Mouse (Mus musculus) splenic B cell, adult 2 months (primary cell): ENCODE measurements around the gene Snph.

Source experiments
- DNase-seq: peaks from one replicate; pipeline ENCODE4 v3.0.0-alpha.2; 2011; ENCODE audit warnings: low read depth, low spot score
- H3K27me3 ChIP-seq: 2 replicates; pipeline ENCODE4 v1.6.1; 2012; ENCODE audit warnings: mild to moderate bottlenecking, low read length, moderate library complexity, mixed read lengths; ENCODE audit not compliant: control insufficient read depth, poor library complexity, insufficient read depth, severe bottlenecking
- H3K36me3 ChIP-seq: 2 replicates; pipeline ENCODE4 v1.6.1; 2012; ENCODE audit warnings: mild to moderate bottlenecking, low read length, moderate library complexity, mixed read lengths; ENCODE audit not compliant: control insufficient read depth, poor library complexity, insufficient read depth, severe bottlenecking

Snph gene

DNA sequence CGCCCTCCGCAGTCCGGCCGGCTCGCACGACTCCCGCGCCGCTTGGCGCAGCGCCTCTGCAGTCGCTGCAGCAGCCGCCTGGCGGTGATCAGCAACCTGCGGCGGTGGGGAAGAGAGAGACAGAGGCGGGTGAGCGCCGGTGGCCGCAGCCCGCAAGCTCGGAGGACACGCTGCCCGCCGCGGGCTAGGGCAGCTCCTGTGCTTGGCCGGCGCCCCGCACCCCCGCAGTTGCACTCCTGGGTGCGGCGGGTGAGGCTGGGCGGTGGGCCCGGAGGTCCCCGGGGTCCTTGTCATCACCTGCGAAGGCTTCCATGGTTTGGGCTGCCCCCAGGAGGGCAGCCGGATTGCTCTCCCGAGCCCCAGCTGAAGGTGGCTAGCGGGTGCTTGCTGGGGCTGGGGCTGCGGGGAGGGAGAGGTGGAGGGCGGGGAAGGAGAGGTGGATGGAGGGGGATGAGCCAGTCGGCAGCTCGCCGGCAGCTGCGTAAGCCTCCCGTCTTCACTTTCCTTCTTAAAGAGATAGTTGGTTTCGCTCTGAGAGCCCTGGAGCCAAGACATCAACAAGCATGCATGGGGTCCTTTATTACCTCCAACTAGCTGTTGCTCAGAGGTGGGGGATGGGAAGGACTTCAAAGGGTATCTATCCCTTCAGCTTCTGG lies at the start of gene Snph:
TSS of gene Snph (minus strand) at position 435 of the 656 bp plus-strand sequence.
- peaks cover 1% of the 10 kb centered on the region; the same call in 1 of the 2 replicates for H3K27me3 ChIP-seq
- DNase-seq = no peak

GRCm38 (mm10) chr2:151676234-151676633 lies 43.8 kb upstream of the Snph start:
- Histone ChIP-seq H3K27me3 (no peaks in the 10 kb centered on the region), H3K36me3 (no peaks in the 10 kb centered on the region)
- DNase-seq = no peak

More for the DNA sequence above, at the start of gene Snph:
- H3K36me3 ChIP-seq = no peaks in the 10 kb centered on the region

- Histone ChIP-seq H3K27me3 (no peaks in the 10 kb centered on the region), H3K36me3 (no peaks in the 10 kb centered on the region)
- DNase-seq = no peak
Observed at GRCm38 (mm10) chr2:151670968-151671329, 38.6 kb upstream of the Snph start.

DNA sequence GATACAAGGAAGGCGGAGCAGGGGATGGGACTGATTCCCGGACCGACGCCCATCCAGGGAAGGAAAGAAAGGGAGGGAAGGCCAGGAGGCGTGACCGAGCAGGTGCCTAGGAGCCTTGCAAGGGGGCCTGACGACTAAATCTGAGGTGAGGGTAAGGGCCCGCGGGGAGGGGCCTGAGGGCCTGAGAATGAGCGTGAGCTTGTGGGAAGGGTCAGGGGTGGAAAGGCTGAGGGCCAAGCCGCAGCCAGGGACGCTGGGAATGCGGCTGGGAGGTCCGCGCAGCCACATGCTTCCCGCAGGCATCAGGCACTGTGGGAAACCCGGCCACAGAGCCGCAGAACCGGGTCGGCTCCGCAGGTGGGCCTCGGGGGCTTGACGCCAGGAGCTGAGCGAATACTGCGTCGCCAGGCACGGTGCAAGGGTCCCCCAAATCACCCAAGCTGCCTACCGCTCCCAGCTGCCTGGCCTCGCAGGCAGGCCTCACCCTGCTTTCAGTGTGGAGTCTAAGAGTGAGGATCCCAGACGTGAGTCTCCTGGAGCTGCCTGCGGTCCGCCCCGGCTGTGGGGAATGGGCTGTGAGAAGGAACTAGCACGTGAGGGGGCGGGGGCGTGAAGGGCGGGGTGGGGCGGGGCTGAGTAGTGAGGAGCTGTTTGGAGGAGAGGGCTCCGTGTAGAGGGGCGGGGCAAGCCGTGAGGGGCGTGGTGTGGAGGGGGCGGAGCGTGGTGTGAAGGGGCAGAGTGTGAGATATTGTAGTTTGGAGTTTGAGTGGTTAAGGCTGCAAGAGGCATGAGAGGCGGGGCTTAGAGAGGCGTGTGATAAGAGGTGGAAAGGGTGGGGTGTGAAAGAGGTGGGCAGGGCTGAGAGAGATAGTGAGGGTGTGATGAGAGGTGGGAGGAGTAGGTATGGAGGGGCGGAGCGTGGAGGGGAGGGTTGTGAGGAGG lies 37.9 kb upstream of the Snph start:
- DNase-seq = no peak
- no peaks in the 10 kb centered on the region for H3K27me3 ChIP-seq

GRCm38 (mm10) chr2:151668433-151668832 lies 36.0 kb upstream of the Snph start, which contains the start of gene Rad21l:
Rad21l (minus strand) TSS chr2:151668533.
- no peak for DNase-seq
- Histone ChIP-seq H3K36me3 (no peaks in the 10 kb centered on the region), H3K27me3 (no peaks in the 10 kb centered on the region)

More for the DNA sequence above, 37.9 kb upstream of the Snph start:
- H3K36me3 ChIP-seq = no peaks in the 10 kb centered on the region

GRCm38 (mm10) chr2:151652053-151652452 lies 19.7 kb upstream of the Snph start:
- no peak for DNase-seq
- H3K36me3 ChIP-seq = no peaks in the 10 kb centered on the region
- no peaks in the 10 kb centered on the region for H3K27me3 ChIP-seq

DNA sequence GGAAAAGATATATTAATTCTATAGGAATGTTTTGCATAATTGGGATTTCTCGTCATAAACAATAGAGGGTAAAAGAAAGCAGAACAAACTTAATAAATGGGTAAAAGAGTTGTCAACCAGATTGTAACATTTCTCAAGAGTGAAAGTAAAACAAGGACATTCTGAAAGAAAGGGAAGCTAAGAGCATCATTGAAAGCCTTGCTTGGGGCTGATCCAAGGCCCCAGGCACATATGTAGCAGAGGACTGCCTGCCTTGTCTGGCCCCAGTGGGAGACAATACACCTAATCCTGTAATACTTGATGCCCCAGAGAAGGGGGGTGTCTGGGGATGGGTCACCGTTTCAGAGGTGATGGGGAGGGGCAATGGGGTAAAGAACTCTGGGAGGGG lies 3.6 kb upstream of the Snph start:
- DNase-seq = no peak
- Histone ChIP-seq H3K27me3 (no peaks in the 10 kb centered on the region), H3K36me3 (no peaks in the 10 kb centered on the region)

DNA sequence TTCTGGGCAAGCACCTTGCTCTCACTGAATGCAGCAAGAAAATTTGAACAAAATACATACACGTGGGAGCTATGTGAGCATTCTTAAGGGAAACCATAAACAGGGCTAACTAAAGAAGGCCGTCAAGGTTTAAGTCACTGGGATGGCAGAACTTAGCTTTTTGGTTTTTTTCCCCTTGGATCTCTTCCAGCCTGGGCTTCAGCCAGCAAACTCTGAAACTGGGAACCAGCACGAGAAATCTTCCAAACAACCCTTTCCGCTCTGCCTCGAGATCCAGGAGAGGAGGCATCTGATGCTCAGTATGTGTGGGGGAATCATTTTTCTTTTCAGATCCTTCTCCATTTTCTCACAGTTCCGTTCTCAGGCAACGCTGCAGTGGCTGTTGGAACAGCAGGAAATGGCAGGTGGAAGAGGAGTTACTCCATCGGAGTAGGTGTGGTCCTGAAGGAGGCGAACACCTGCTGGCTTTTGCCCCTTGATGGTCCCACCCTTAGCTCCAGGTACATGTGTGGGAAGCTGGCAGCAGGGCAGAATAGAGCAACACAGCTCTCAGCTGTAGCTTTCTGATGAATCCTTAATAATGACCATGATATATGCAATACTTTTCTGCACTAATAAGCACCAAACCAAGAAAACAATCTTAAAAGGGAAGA lies 3.1 kb upstream of the Snph start:
- DNase-seq = no peak
- Histone ChIP-seq H3K36me3 (no peaks in the 10 kb centered on the region), H3K27me3 (no peaks in the 10 kb centered on the region)

DNA sequence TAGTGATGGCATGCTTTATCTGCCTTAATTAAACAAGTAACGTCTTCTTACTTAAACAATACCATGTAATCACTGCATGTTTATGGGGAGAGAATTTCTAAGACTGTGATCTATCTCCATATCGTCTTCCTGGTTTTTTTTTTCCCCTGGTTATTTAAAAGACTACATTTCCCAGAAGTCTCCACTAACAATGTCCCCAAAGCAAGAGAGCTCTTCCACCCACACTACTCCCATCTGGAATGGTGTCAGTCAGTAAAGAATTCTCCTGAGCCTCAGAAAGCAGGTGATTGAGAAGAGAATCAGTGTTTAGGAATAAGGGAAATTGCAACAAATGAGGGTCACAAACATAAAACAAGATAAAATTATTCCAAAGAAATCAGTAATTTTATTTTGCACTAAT lies 2.5 kb upstream of the Snph start:
- H3K36me3 ChIP-seq = no peaks in the 10 kb centered on the region
- DNase-seq = no peak
- peaks cover under 1% of the 10 kb centered on the region; the same call in 1 of the 2 replicates for H3K27me3 ChIP-seq

- H3K36me3 ChIP-seq = no peaks in the 10 kb centered on the region
- peaks cover 1% of the 10 kb centered on the region; the same call in 1 of the 2 replicates for H3K27me3 ChIP-seq
- no peak for DNase-seq
Observed at GRCm38 (mm10) chr2:151632982-151633381, 589 bp upstream of the Snph start.

GRCm38 (mm10) chr2:151631406-151632158 lies 811 bp downstream of the Snph start:
- no peaks in the 10 kb centered on the region for H3K36me3 ChIP-seq
- DNase-seq = no peak
- peaks cover 1% of the 10 kb centered on the region; the same call in 1 of the 2 replicates for H3K27me3 ChIP-seq

DNA sequence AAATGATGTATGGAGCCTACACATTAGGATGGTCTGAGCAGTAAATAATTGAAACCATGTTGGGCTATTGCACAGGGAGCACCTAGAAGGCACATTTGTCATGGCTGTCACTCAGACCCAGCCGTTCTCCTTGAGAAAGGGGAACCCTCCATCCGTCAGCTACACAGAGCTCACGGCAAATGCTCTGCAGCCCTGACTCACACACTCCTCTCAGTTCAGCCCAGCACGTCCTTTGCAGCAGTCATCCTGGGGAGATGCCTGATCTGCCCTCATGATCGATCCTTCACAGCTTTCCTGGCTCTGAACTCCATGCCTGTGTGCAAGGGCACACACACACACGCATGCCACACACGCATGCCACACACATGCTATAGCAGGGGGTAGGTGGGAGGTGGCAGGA lies 3.1 kb downstream of the Snph start:
- DNase-seq = no peak
- Histone ChIP-seq H3K36me3 (no peaks in the 10 kb centered on the region), H3K27me3 (peaks cover 1% of the 10 kb centered on the region; the same call in 1 of the 2 replicates)

DNA sequence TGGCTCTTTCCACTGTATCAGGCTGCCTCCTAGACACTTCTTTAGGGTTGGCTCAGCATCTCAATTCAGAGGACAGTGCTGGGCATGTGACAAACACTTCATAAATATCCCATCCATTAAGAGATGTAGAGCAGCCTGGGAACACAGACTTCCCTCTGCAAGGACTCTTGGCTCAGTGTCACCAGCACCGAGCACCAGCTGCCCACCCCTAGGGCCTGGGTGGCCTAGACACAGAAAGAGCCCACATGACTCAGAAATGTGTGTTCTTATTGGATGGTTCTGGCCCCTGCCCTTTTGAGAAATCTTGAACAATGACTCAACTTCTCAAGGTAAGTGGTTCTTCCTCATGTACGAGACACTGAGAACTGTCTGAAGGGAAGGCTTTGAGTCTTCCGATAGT lies 4.4 kb downstream of the Snph start:
- no peak for DNase-seq
- no peaks in the 10 kb centered on the region for H3K36me3 ChIP-seq
- H3K27me3 ChIP-seq = peaks cover 1% of the 10 kb centered on the region; the same call in 1 of the 2 replicates

DNA sequence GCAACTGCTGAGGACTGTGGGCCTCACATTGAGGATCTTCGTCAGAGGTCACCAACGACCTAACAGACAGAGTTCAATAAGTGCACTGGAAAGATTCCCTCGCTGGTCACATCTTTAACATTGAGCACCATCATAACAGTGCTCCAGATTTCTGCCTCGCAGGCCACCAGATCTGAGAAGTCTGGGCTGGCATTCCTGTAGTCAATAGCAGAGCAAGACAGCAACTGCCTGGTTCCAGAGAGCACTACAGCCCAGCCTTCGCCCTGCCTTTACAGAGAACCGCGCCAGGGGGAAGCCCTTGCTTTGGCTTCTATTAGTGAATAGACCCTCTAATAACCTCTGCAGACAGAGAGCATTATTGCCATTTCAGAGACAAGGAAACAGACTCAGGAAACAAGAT lies 6.1 kb downstream of the Snph start:
- H3K27me3 ChIP-seq = peaks cover 1% of the 10 kb centered on the region; the same call in 1 of the 2 replicates
- DNase-seq = no peak
- no peaks in the 10 kb centered on the region for H3K36me3 ChIP-seq
